Mouse (Mus musculus) stomach, postnatal 0 days (tissue): ENCODE results near the gene Ctla4.

Experiments
- CTCF ChIP-seq: IDR thresholded peaks from 2 replicates; pipeline ENCODE4 v1.5.1; 2016; ENCODE audit warnings: antibody characterized with exemption, low read depth, mild to moderate bottlenecking, moderate library complexity
- EP300 ChIP-seq: optimal IDR thresholded peaks from 2 replicates; pipeline ENCODE3; 2016; ENCODE audit warnings: antibody characterized with exemption

DNA sequence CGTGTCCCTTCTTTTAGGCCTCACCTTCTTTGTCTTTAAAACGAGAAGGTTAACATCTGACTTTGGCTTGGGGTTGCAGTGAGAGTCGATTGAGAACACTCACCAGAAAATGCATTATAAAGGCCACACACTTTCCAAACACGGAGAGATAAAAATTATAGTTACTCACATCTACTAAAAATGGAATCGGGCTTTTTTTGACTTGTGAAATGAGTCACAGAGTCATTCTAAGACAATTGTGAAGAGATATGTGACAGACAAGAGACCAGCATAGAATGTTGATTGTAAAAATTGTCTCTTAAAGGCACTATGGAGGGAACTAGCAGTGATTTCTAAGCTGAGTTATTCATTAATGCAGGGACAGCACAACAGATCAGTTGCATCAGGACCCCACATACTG, 52.2 kb downstream of the Ctla4 start:
- no peak for TF ChIP-seq CTCF
- no peak for TF ChIP-seq EP300
